Mouse (Mus musculus): ENCODE results near the gene Gm20696. TPM values are rescaled to one million over a fixed set of nuclear protein-coding genes. Genes with fewer than 3 reads are reported as not detected.
A peak's percentile ranks its signal among the peaks of the same experiment; 100 is the strongest.

Gene Gm20696
- total RNA-seq, 2 experiments from 2014 or later: 4.9 to 10.1 TPM

- DNase-seq: no peak
Observed at GRCm38 (mm10) chr6:99385059-99385604, 281.5 kb downstream of the Gm20696 start.

DNA sequence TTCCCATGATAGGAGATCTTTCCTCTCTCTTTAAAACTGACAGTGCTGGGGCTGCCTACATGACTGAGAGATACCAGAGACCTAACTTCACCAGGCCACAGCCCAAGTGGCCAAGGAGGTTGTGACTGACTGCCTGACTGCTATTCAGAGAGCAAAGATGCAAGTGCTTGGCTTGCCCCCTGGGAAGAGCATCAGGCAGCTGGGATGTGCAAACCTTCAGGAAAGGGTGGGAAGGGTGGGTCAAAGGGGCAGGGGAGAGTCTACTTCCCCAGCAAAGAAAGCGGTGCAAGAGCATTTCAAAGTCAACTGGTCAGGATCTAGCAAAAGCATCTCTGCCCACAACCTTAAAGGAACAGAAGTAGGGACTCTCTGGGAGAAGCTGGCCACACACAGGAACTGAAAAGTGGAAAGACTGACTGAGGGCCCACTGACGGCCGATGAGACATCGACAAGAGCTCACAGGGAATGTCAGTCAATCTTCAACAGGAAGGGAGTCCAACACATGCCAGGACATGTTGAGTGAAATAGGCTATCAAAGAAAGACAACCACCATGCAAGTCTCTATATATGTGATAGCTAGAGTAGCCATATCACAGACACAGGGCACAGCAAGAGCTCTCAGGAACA, 282.6 kb downstream of the Gm20696 start:
- DNase-seq: no peak

DNA sequence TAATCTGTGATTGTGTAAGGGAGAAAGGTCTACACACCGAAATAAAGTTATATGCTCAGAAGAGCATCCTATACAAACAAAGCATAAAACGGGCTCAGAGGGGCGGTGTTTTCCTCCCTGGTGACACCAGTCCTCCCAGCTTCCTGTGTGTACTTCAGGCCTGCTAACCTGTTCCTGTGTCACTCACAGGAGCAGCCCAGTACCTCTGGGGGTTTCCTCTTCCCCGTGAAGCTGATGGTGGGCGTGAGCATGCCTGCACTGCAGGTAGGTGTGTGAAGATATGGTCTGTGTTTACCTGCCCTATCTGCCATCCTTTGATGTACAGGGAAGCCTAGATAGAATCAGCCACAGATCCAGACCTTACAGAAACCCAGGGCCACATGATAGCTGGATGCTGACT, 286.5 kb downstream of the Gm20696 start:
- DNase-seq: no peak

- DNase-seq: no peak
Observed at GRCm38 (mm10) chr6:99378997-99379710, 287.4 kb downstream of the Gm20696 start.

DNA sequence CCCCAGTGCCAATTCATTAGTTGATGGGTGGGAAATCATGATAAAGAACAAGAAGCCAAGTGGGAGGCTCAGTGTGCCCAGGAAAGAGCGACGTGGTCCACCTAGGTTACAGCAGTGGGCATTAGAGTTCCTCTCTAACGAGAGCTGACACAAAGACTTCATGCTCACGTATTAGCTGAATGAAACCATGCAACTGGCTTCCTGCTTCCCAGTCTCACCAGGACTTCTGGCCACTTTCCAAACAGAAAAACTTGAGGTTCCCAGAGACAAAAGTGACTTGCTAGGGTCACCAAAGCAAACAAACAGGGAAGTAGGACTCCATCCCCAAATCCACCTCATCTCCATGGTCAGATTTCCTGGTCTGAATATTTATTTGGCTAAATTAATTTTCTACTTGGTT, 288.9 kb downstream of the Gm20696 start:
- no peak for DNase-seq

DNA sequence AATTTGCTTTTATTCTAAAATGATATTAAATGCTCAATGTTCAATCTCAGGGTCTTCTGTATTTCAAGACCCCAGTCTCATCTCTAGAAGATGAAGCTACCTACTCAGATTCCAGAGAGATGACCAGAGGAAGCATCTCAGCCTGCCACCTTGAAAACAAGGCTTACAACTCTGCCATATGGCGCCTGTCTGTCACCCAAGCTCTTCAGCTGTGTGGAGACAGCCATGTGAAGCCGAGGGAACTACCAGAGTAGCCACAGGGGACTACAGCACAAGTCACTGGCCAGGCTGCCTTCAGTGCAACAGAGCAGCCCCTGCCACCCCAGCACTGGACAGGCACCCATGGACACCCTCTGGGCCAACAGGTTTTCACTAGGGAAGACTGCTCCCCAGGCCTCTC, 289.5 kb downstream of the Gm20696 start:
- no peak for DNase-seq

- peak; percentile 19 to 29 for DNase-seq
Observed at GRCm38 (mm10) chr6:99376721-99377120, 289.9 kb downstream of the Gm20696 start.

- DNase-seq: peak in 1 of 2 experiments; percentile 21
Observed at GRCm38 (mm10) chr6:99375865-99376264, 290.7 kb downstream of the Gm20696 start.

DNA sequence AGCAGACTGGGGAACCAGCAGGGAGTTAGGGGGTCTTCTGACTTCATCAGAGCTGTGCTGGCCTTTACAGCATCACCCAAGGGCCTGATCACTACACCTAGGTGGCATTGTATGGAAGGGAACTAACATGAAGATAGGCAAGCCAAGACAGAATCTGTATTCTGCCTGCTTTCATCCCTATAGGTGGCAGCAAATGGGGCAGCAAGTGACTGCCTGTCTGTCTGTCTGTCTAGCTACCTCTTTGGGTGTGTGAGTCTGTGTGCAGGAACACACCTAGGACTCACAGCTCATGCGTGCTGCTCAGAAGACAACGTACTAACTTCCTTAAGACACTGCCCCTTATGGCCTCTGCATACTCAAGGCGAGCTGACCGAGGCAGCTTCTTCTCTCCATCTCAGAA, 291.2 kb downstream of the Gm20696 start:
- DNase-seq: no peak

GRCm38 (mm10) chr6:99374448-99375271, 291.9 kb downstream of the Gm20696 start:
- no peak for DNase-seq

- no peak for DNase-seq
Observed at GRCm38 (mm10) chr6:99372427-99372826, 294.2 kb downstream of the Gm20696 start.

DNA sequence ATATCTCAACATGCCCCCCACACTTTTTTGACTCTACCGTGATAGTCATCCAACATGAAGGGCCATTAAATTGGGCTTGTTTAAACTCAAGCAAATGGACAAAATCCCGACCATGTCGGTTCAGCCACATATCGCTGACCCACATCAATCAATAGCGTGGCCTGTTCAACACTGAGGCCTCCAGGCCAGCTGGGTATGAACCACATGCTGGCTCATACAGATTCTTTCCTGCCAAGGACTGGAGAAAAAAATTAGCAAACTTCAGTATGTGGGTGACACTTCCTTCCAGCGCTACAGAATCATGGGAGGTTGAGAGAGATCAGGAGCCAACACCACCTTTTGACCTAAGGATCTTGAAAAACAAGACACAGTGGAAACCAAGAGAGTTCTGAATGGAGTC, 294.6 kb downstream of the Gm20696 start:
- no peak for DNase-seq

DNA sequence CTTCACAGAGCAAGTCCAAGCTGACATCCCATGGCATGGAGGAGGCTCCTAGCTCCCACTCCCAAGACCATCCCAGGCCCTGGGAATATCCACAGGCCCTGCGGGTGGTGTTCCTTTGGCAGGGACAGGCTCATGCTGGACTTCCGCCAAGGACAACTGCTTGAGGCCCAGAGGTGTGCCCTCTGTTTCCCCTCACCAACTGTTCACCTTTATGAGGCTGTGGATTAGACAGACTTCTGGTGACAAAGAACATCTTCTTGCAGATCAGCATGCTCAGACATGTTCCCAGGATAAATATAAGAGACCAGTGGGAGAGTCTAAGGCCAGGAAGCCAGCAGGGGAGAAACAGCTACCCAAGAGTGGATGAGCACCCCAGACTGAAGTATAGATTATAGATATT, 296.7 kb downstream of the Gm20696 start:
- DNase-seq: no peak

DNA sequence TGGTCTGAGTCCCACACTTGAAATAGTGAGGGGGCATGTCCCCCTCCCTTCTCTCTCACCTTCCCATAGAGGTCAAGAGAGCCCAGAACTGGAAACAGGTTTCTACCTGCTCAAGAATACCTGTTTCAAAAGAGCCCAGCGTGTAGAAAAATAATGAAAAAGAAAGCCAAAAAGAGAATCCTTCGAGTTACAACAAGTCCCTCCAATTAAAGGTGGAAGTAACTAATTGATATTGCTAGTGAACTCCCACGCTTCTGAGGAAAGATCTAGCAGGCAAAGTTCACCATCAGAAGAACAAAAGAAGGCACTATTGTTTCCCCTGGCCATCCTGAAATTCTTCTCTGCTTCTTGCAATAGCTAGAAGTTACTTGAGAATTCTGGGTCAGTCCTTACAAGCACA, 297.4 kb downstream of the Gm20696 start:
- no peak for DNase-seq

DNA sequence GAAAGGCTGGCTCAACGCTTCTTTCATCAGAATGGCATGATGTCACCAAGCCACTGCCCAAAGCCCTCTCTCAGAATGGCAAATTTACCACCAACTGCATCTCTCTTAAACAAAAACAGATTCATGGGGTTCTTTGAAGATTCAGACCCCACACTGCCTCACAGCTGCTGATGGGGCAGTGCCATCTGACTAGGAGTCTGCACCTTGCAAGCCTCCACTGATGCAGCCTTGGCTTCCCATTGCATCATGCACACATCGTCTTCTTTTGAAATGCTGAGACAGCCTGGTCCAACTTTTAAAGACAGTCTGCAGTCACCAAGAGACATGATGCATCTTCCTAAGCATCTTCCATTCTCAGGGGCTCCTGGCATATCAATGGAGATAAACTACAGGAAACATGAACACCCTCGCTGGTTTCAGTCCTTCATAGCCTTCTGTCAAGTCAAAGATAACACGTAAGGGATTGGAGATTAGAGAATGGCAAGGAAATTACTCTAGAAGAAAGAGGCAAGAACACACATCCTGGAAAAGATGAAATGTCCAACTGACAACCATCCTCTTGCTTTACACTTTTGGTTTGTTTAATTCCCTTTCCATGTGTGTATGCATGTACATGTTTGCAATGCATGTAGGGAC, 298.4 kb downstream of the Gm20696 start:
- no peak for DNase-seq

GRCm38 (mm10) chr6:99364545-99364944, 302.1 kb downstream of the Gm20696 start:
- DNase-seq: no peak

DNA sequence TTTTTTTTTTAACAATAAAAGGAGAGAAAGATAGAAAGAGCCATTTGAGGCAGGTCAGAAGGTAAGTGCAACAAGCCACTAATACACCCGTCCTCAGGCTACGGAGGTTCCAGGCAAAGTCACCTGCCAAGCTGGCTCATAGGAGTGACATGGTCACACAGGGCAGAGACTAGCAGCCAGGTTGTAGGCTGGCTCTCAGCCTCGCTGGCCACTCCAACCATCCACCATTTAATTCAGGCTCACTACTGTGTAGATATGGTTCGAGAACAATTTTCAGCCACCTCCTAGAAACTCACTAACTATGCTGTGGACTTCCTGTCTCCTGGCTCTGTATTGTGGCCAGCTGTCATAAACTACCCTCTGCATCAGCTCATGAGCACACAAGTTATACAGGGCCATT, 306.0 kb downstream of the Gm20696 start:
- no peak for DNase-seq

GRCm38 (mm10) chr6:99359765-99360499, 306.7 kb downstream of the Gm20696 start:
- DNase-seq: no peak

GRCm38 (mm10) chr6:99359036-99359698, 307.4 kb downstream of the Gm20696 start:
- DNase-seq: no peak

GRCm38 (mm10) chr6:99357931-99358330, 308.7 kb downstream of the Gm20696 start:
- no peak for DNase-seq

DNA sequence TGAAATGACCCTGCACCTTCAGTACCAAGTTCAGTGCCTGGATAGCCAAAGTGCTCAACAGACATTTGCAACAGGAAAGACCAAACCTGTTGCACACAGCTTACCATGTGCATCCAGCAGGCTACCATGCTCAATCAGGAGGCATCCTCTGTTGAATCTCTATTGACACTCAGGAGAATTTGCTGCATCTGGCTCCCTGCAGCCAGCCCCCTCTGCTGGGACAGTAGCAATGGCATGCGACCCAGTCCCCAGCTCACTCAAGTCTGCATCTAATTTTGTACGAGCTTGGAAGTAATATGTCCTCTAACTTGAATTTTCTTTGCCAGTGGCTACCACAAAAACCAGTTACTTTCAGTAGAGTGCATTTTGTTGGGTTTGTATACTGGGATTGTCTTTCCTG, 312.3 kb downstream of the Gm20696 start:
- no peak for DNase-seq

Data from layer of hippocampus, postnatal 36 days (tissue).